ENCODE assay signal across 24 mouse cellular contexts in the genomic region with DNA sequence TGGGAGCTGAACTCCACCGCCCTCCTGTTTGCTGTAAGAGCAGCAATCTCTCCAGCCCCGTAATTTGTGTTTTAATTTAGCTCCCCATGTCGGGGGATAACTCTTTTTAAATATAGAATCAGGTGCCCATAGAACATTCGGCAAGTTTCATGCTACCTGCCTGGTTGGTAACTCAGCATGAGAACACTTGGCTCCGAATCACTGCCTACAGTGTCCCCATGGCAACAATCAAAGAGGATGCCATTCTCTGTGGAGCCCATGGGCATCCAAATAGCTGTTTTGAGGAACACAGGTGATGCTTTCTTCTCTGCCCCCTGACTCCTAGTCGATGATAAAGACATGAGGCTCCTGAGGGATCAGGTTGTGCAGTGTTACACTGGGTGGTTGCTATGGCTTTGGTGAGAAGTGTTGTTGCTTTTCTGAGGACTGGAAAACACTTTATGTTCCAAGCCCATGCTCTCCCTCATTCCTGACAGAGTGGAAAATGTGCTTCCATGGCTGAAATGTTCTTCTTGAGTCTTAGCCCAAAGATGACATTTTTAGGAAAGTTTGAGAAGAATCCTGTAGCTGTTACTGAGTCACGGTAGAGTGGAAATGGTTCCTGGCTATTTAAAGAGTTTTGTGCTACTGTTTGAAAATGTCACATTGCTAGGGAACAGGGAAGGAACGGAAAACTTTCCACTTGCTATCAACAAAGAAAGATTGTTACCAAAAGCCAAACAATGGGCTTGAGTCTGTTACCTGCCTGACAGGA. TPM values are rescaled to one million over a fixed set of nuclear protein-coding genes. Genes with fewer than 3 reads are reported as not detected.
DNase-seq lines count a peak whose midpoint lies in the region; ATAC-seq and TF ChIP-seq lines count a peak whose summit lies in the region.
"Had no signal": no experiment of that assay in that cellular context is flagged by ENCODE, and none has a peak within 500 bp of the region (broad histone marks: within the 10 kb centered on the region; RNA-seq: fewer than 3 reads in every experiment).

No protein-coding gene starts in this region.

- peaks cover 62% of the 10 kb centered on the region for H3K4me1 ChIP-seq in heart, embryonic 12.5 days (replicated peaks)
- peaks cover 30% of the 10 kb centered on the region for H3K4me1 ChIP-seq in heart, embryonic 11.5 days (ENCODE audit: control insufficient read depth, insufficient read depth, low read length)
- H3K4me1 ChIP-seq: forebrain, embryonic 10.5 days; limb, embryonic 13.5 days; liver, embryonic 12.5 days; midbrain, embryonic 12.5 days; neural tube, embryonic 15.5 days had no signal

- H3K9ac ChIP-seq in heart, embryonic 12.5 days = no peak overlapping the region
- H3K9ac ChIP-seq in heart, embryonic 11.5 days (ENCODE audit: low read depth, low read length) = no peak overlapping the region
- H3K9ac ChIP-seq: hindbrain, embryonic 14.5 days; limb, embryonic 13.5 days; liver, embryonic 12.5 days; midbrain, embryonic 12.5 days; neural tube, embryonic 15.5 days had no signal

- WGBS in heart, embryonic 12.5 days = 63% methylated on average over 8 of the region's 8 CpGs
- WGBS in heart, embryonic 11.5 days (ENCODE audit: insufficient replicate concordance) = 59% methylated on average over 8 of the region's 8 CpGs

- H3K4me3 ChIP-seq in heart, embryonic 12.5 days = no peak overlapping the region
- no peak overlapping the region for H3K4me3 ChIP-seq in heart, embryonic 11.5 days (ENCODE audit: low read depth, low read length)
- no peak overlapping the region for H3K4me3 ChIP-seq in left cerebral cortex, adult 2 months
- H3K4me3 ChIP-seq: forebrain, embryonic 10.5 days; limb, embryonic 13.5 days; liver, embryonic 12.5 days; midbrain, embryonic 12.5 days; neural tube, embryonic 15.5 days had no signal

- no peak for DNase-seq in frontal cortex, postnatal 25 days (ENCODE audit: low spot score in 2 of 2)
- no peak for DNase-seq in left cerebral cortex, adult 2 months (ENCODE audit: extremely low spot score in 1 of 2, low spot score in 2 of 2)
- DNase-seq in left cerebral cortex, adult 8-10 months (ENCODE audit: low spot score in 2 of 2) = no peak
- peak; percentile 67 for DNase-seq in telencephalon, adult 2 months (ENCODE audit: low read depth, low spot score)
- DNase-seq: adrenal gland, postnatal 14 days; cerebellum, adult 9-11 months; heart, postnatal 4 days; kidney, adult 2 months; lung, adult 18-20 months; thymus, adult 2 months; thymus, postnatal 4 days had no signal

- no peaks in the 10 kb centered on the region for H3K9me3 ChIP-seq in heart, embryonic 12.5 days (replicated peaks)
- no peaks in the 10 kb centered on the region for H3K9me3 ChIP-seq in heart, embryonic 11.5 days (replicated peaks; ENCODE audit: control insufficient read depth, low read length)
- H3K9me3 ChIP-seq: forebrain, embryonic 10.5 days; limb, embryonic 13.5 days; liver, embryonic 12.5 days; midbrain, embryonic 12.5 days; neural tube, embryonic 15.5 days had no signal

- no peaks in the 10 kb centered on the region for H3K27me3 ChIP-seq in heart, embryonic 12.5 days (replicated peaks)
- no peaks in the 10 kb centered on the region for H3K27me3 ChIP-seq in heart, embryonic 11.5 days (ENCODE audit: control insufficient read depth, insufficient read depth, low read length)
- H3K27me3 ChIP-seq: limb, embryonic 13.5 days; liver, embryonic 12.5 days; midbrain, embryonic 12.5 days; neural tube, embryonic 15.5 days had no signal

- H3K27ac ChIP-seq in heart, embryonic 12.5 days (ENCODE audit: poor library complexity, severe bottlenecking) = peak overlapping the region; percentile 4; the same call in 1 of the 2 replicates
- H3K27ac ChIP-seq in heart, embryonic 11.5 days (ENCODE audit: low read depth, low read length) = no peak overlapping the region
- peak overlapping the region; percentile 78 for H3K27ac ChIP-seq in left cerebral cortex, adult 2 months
- H3K27ac ChIP-seq: forebrain, embryonic 10.5 days; hindbrain, embryonic 14.5 days; kidney, postnatal 0 days; limb, embryonic 13.5 days; liver, embryonic 12.5 days; midbrain, embryonic 12.5 days; neural tube, embryonic 15.5 days had no signal

- intact Hi-C loops in left cerebral cortex, adult 2 months (cut with DNase I) = loop anchor here (10.0 kb wide), 2 partner anchors 192 to 558 kb away; a partner anchor contains a TSS

- peaks cover 13% of the 10 kb centered on the region; the same call in 1 of the 2 replicates for H3K36me3 ChIP-seq in heart, embryonic 12.5 days
- no peaks in the 10 kb centered on the region for H3K36me3 ChIP-seq in heart, embryonic 11.5 days (ENCODE audit: control insufficient read depth, insufficient read depth, low read length)
- H3K36me3 ChIP-seq: forebrain, embryonic 10.5 days; limb, embryonic 13.5 days; liver, embryonic 12.5 days; midbrain, embryonic 12.5 days; neural tube, embryonic 15.5 days had no signal

- TF ChIP-seq CTCF in left cerebral cortex, adult 2 months (IDR thresholded peaks at IDR 0.05) = no peak

- H3K4me2 ChIP-seq in heart, embryonic 12.5 days = no peak overlapping the region
- H3K4me2 ChIP-seq in heart, embryonic 11.5 days = no peak overlapping the region
- H3K4me2 ChIP-seq: hindbrain, embryonic 14.5 days; limb, embryonic 13.5 days; liver, embryonic 12.5 days; midbrain, embryonic 12.5 days; neural tube, embryonic 15.5 days had no signal

- ATAC-seq in frontal cortex, adult (ENCODE audit: low TSS enrichment) = peak; percentile 90
- no peak for ATAC-seq in heart, embryonic 12.5 days (ENCODE audit: insufficient number of reproducible peaks, low FRiP score)
- ATAC-seq in heart, embryonic 11.5 days (replicated peaks; ENCODE audit: insufficient number of reproducible peaks, low FRiP score, low TSS enrichment) = no peak
- ATAC-seq: CD4-positive, CD25-positive, alpha-beta regulatory T cell, adult 4 months; inflammation-experienced regulatory T-cells, adult 6 months; liver, embryonic 12.5 days had no signal

RNA-seq across cellular contexts. Expression of a gene that starts 23.3 kb away (rescaled TPM):
- polyA plus RNA-seq in heart, embryonic 12.5 days (2016; fragmentation: Nextera tagmentation; extraction: Ambion mirVana) = 72.7 and 74.9 TPM in 2 replicates
- polyA plus RNA-seq in heart, embryonic 11.5 days (2014; fragmentation: Nextera tagmentation; extraction: Ambion mirVana) = 66.4 and 66.5 TPM in 2 replicates
- total RNA-seq in left cerebral cortex, adult 2 months (2021) = under 1 TPM; 0.26 to 0.36 TPM
- under 1 TPM; 0.41 to 0.74 (median 0.57) TPM for total RNA-seq in left cerebral cortex, adult 8-10 months (2022)
- total RNA-seq: megakaryocyte, adult 5-6 weeks had no signal
